Mouse (Mus musculus) thymus, adult 2 months (tissue): ENCODE data around the gene Actg1. TPM values are rescaled to one million over a fixed set of nuclear protein-coding genes. Genes with fewer than 3 reads are reported as not detected.
A peak's percentile ranks its signal among the peaks of the same experiment; 100 is the strongest.

Source experiments
- DNase-seq: peaks from one replicate; pipeline ENCODE4 v3.0.0; 2021
- H3K27ac ChIP-seq: fragments of 200-500 bp; 2 replicates; pipeline ENCODE4 v1.5.1; 2012; ENCODE audit warnings: low read length, control low read depth; ENCODE audit not compliant: control insufficient read depth, insufficient read depth
- H3K27me3 ChIP-seq: fragments of 200-500 bp; 2 replicates; pipeline ENCODE4 v1.6.1; 2012; ENCODE audit warnings: mild to moderate bottlenecking, low read length, moderate library complexity, mixed read lengths; ENCODE audit not compliant: control insufficient read depth, insufficient read depth
- H3K36me3 ChIP-seq: fragments of 200-500 bp; 2 replicates; pipeline ENCODE4 v1.6.1; 2012; ENCODE audit warnings: mild to moderate bottlenecking, low read length, moderate library complexity; ENCODE audit not compliant: control insufficient read depth, insufficient read depth
- H3K4me1 ChIP-seq: fragments of 200-500 bp; replicated peaks from 2 replicates; pipeline ENCODE4 v1.6.1; 2012; ENCODE audit warnings: low read length; ENCODE audit not compliant: control insufficient read depth, insufficient read depth
- H3K4me3 ChIP-seq: fragments of 200-500 bp; 2 replicates; pipeline ENCODE4 v1.5.1; 2012; ENCODE audit warnings: mild to moderate bottlenecking, low read length, control low read depth, moderate library complexity; ENCODE audit not compliant: control insufficient read depth, insufficient read depth
- CTCF ChIP-seq: fragments of 200-500 bp; IDR thresholded peaks from 2 replicates; pipeline ENCODE4 v1.5.1; 2012; ENCODE audit warnings: mild to moderate bottlenecking, control low read depth, low read length, moderate library complexity, borderline replicate concordance; ENCODE audit not compliant: control insufficient read depth, poor library complexity, insufficient read depth; ENCODE audit errors: extremely low read depth
- POLR2A ChIP-seq: fragments of 200-500 bp; IDR thresholded peaks from 2 replicates; pipeline ENCODE4 v1.6.1; 2012; ENCODE audit warnings: mild to moderate bottlenecking, low read length, control low read depth, moderate library complexity; ENCODE audit not compliant: control insufficient read depth, poor library complexity, insufficient read depth; ENCODE audit errors: extremely low read depth
- WGBS: fragments of 180-500 bp; shearing (Covaris S2); methylation state at CpG from one replicate; pipeline ENCODE4 v1.1.7; 2018; 5-methylcytosine and 5-hydroxymethylcytosine counted together
- polyA plus RNA-seq: library from polyadenylated mRNA; depleted of rRNA; stranded (reverse); fragments of >200 nt; gene quantifications from 2 replicates; pipeline ENCODE4 v1.2.3, GENCODE M21; 2012

Gene Actg1
- polyA plus RNA-seq, 1 experiment: 1,233 TPM

- Histone ChIP-seq H3K27ac (no peak overlapping the region), H3K36me3 (peaks cover 31% of the 10 kb centered on the region), H3K4me3 (no peak overlapping the region), H3K27me3 (no peaks in the 10 kb centered on the region), H3K4me1 (peaks cover 7% of the 10 kb centered on the region)
- DNase-seq: no peak
- TF ChIP-seq POLR2A (no peak), CTCF (no peak)
- WGBS: 94% methylated on average over 9 of the region's 9 CpGs
Measured at GRCm38 (mm10) chr11:120382509-120382908, 34.2 kb upstream of the Actg1 start.

- DNase-seq: no peak
- 98% methylated on average over 4 of the region's 4 CpGs for WGBS
- Histone ChIP-seq H3K27ac (no peak overlapping the region), H3K27me3 (no peaks in the 10 kb centered on the region), H3K36me3 (peaks cover 31% of the 10 kb centered on the region), H3K4me1 (peaks cover 10% of the 10 kb centered on the region), H3K4me3 (no peak overlapping the region)
- TF ChIP-seq POLR2A (no peak), CTCF (no peak)
Measured at GRCm38 (mm10) chr11:120381157-120381556, 32.8 kb upstream of the Actg1 start.

- 96% methylated on average over 3 of the region's 3 CpGs for WGBS
Measured at GRCm38 (mm10) chr11:120380271-120380670, 31.9 kb upstream of the Actg1 start.

GRCm38 (mm10) chr11:120378611-120379540 is 30.5 kb upstream of the Actg1 start, which contains the start of gene Faap100:
Gene Faap100, minus strand, starts transcription at chr11:120378764.
- Histone ChIP-seq H3K27me3 (no peaks in the 10 kb centered on the region), H3K4me3 (peak within 1 kb of the TSS; percentile 62), H3K36me3 (peaks cover 19% of the 10 kb centered on the region), H3K27ac (no peak within 1 kb of the TSS), H3K4me1 (peaks cover 10% of the 10 kb centered on the region)
- DNase-seq: peak; percentile 88
- WGBS: 11% methylated on average over 50 of the region's 54 CpGs
- TF ChIP-seq POLR2A (peak; percentile 84), CTCF (peak; percentile 93)

More at GRCm38 (mm10) chr11:120380271-120380670, 31.9 kb upstream of the Actg1 start:
- DNase-seq: no peak
- Histone ChIP-seq H3K27me3 (no peaks in the 10 kb centered on the region), H3K4me3 (no peak overlapping the region), H3K36me3 (peaks cover 26% of the 10 kb centered on the region), H3K27ac (no peak overlapping the region), H3K4me1 (peaks cover 10% of the 10 kb centered on the region)
- TF ChIP-seq POLR2A (no peak), CTCF (no peak)

- no peak overlapping the region for H3K27ac ChIP-seq
- no peak for TF ChIP-seq CTCF
- no peak for TF ChIP-seq POLR2A
- H3K4me1 ChIP-seq: peaks cover 10% of the 10 kb centered on the region
- H3K27me3 ChIP-seq: no peaks in the 10 kb centered on the region
- no peak for DNase-seq
- WGBS: 2% methylated on average over 40 of the region's 40 CpGs
- H3K36me3 ChIP-seq: peaks cover 16% of the 10 kb centered on the region
- peak overlapping the region; percentile 62 for H3K4me3 ChIP-seq
Measured at GRCm38 (mm10) chr11:120378031-120378610, 29.8 kb upstream of the Actg1 start.

GRCm38 (mm10) chr11:120377337-120377736 is 29.0 kb upstream of the Actg1 start:
- no peak overlapping the region for H3K27ac ChIP-seq
- DNase-seq: no peak
- H3K4me3 ChIP-seq: no peak overlapping the region
- peaks cover 10% of the 10 kb centered on the region for H3K4me1 ChIP-seq
- TF ChIP-seq CTCF (no peak), POLR2A (no peak)
- no peaks in the 10 kb centered on the region for H3K27me3 ChIP-seq
- WGBS: 82% methylated on average over 10 of the region's 10 CpGs
- H3K36me3 ChIP-seq: peaks cover 8% of the 10 kb centered on the region; the same call in 1 of the 2 replicates
